Mouse (Mus musculus) heart, embryonic 11.5 days (tissue): ENCODE measurements around the gene Pisd. TPM values are rescaled to one million over a fixed set of nuclear protein-coding genes. Genes with fewer than 3 reads are reported as not detected.

Experiments used
- ATAC-seq: fragments of 200-750 bp; cut with Nextera tagmentation; replicated peaks from 2 replicates; pipeline ENCODE4 v1.8.0; 2017; ENCODE audit warnings: moderate library complexity; ENCODE audit not compliant: insufficient number of reproducible peaks, low FRiP score, low TSS enrichment
- H3K27ac ChIP-seq: fragments of 300-500 bp; sonication (generic); 2 replicates; pipeline ENCODE4 v1.5.1; 2014; ENCODE audit warnings: mild to moderate bottlenecking, low read depth, low read length
- H3K27me3 ChIP-seq: fragments of 300-500 bp; sonication (generic); 2 replicates; pipeline ENCODE4 v1.6.1; 2014; ENCODE audit warnings: mild to moderate bottlenecking, low read length, mixed read lengths; ENCODE audit not compliant: control insufficient read depth, insufficient read depth
- H3K36me3 ChIP-seq: fragments of 300-500 bp; sonication (generic); 2 replicates; pipeline ENCODE4 v1.6.1; 2014; ENCODE audit warnings: mild to moderate bottlenecking, low read length, moderate library complexity, mixed read lengths; ENCODE audit not compliant: control insufficient read depth, insufficient read depth
- H3K4me1 ChIP-seq: fragments of 300-500 bp; sonication (generic); 2 replicates; pipeline ENCODE4 v1.6.1; 2014; ENCODE audit warnings: low read length; ENCODE audit not compliant: control insufficient read depth, insufficient read depth
- H3K4me2 ChIP-seq: fragments of 300-500 bp; sonication (generic); 2 replicates; pipeline ENCODE4 v1.6.1; 2014; ENCODE audit warnings: mild to moderate bottlenecking, moderate library complexity
- H3K4me3 ChIP-seq: fragments of 300-500 bp; sonication (generic); 2 replicates; pipeline ENCODE4 v1.5.1; 2014; ENCODE audit warnings: low read depth, low read length
- H3K9ac ChIP-seq: fragments of 300-500 bp; sonication (generic); 2 replicates; pipeline ENCODE4 v1.6.1; 2014; ENCODE audit warnings: mild to moderate bottlenecking, low read depth, low read length, moderate library complexity
- H3K9me3 ChIP-seq: fragments of 300-500 bp; sonication (generic); replicated peaks from 2 replicates; pipeline ENCODE4 v1.6.1; 2016; ENCODE audit warnings: low read length; ENCODE audit not compliant: control insufficient read depth
- WGBS: fragments of 180-500 bp; shearing (Covaris S2); extraction: QIAGEN DNeasy Blood & Tissue Kit; methylation state at CpG from one replicate; pipeline ENCODE4 v1.1.7; 2014; ENCODE audit not compliant: insufficient replicate concordance; 5-methylcytosine and 5-hydroxymethylcytosine counted together
- polyA plus RNA-seq: library from polyadenylated mRNA; unstranded; fragments of >200 nt; fragmentation: Nextera tagmentation; extraction: Ambion mirVana; gene quantifications from 2 replicates; pipeline ENCODE4 v1.2.1, GENCODE M21; 2014

Pisd gene
- polyA plus RNA-seq, 1 experiment from 2014 or later: 45.5 TPM

GRCm38 (mm10) chr5:32712221-32713041 lies 73.0 kb downstream of the Pisd start:
- no peaks in the 10 kb centered on the region for H3K27me3 ChIP-seq
- H3K9me3 ChIP-seq: no peaks in the 10 kb centered on the region
- no peak overlapping the region; the same call in 1 of the 2 replicates for H3K4me2 ChIP-seq
- ATAC-seq: no peak
- H3K4me1 ChIP-seq: 0 out of 2 replicates have a peak, but pooled peaks cover 2% of the 10 kb centered on the region
- 68% methylated on average over 4 of the region's 4 CpGs for WGBS
- no peak overlapping the region for H3K4me3 ChIP-seq
- H3K36me3 ChIP-seq: no peaks in the 10 kb centered on the region
- H3K9ac ChIP-seq: no peak overlapping the region
- no peak overlapping the region for H3K27ac ChIP-seq

GRCm38 (mm10) chr5:32711485-32711884 lies 74.0 kb downstream of the Pisd start:
- 80% methylated on average over 5 of the region's 5 CpGs for WGBS
- no peak for ATAC-seq
- no peak overlapping the region for H3K27ac ChIP-seq

GRCm38 (mm10) chr5:32706226-32706780 lies 79.1 kb downstream of the Pisd start:
- Histone ChIP-seq H3K4me1 (no peaks in the 10 kb centered on the region), H3K27ac (no peak overlapping the region), H3K9me3 (no peaks in the 10 kb centered on the region), H3K4me3 (no peak overlapping the region), H3K36me3 (no peaks in the 10 kb centered on the region), H3K27me3 (no peaks in the 10 kb centered on the region), H3K9ac (no peak overlapping the region), H3K4me2 (no peak overlapping the region)
- 56% methylated on average over 2 of the region's 2 CpGs for WGBS
- no peak for ATAC-seq

More at GRCm38 (mm10) chr5:32711485-32711884, 74.0 kb downstream of the Pisd start:
- Histone ChIP-seq H3K9ac (no peak overlapping the region), H3K36me3 (no peaks in the 10 kb centered on the region), H3K4me1 (0 out of 2 replicates have a peak, but pooled peaks cover 2% of the 10 kb centered on the region), H3K4me3 (no peak overlapping the region), H3K27me3 (no peaks in the 10 kb centered on the region), H3K4me2 (no peak overlapping the region), H3K9me3 (no peaks in the 10 kb centered on the region)

GRCm38 (mm10) chr5:32697208-32697867 lies 88.1 kb downstream of the Pisd start:
- no peak overlapping the region for H3K4me2 ChIP-seq
- no peaks in the 10 kb centered on the region for H3K36me3 ChIP-seq
- no peak overlapping the region for H3K9ac ChIP-seq
- no peak overlapping the region for H3K4me3 ChIP-seq
- H3K4me1 ChIP-seq: no peaks in the 10 kb centered on the region
- no peaks in the 10 kb centered on the region for H3K27me3 ChIP-seq
- ATAC-seq: no peak
- H3K9me3 ChIP-seq: no peaks in the 10 kb centered on the region
- no peak overlapping the region for H3K27ac ChIP-seq
- 73% methylated on average over 5 of the region's 5 CpGs for WGBS

GRCm38 (mm10) chr5:32693411-32693810 lies 92.0 kb downstream of the Pisd start:
- no peaks in the 10 kb centered on the region for H3K36me3 ChIP-seq
- no peak for ATAC-seq
- no peak overlapping the region for H3K4me3 ChIP-seq
- no peak overlapping the region for H3K27ac ChIP-seq
- no peaks in the 10 kb centered on the region for H3K9me3 ChIP-seq
- no peaks in the 10 kb centered on the region for H3K4me1 ChIP-seq
- no peak overlapping the region for H3K4me2 ChIP-seq
- no peaks in the 10 kb centered on the region for H3K27me3 ChIP-seq
- H3K9ac ChIP-seq: no peak overlapping the region
- WGBS: 46% methylated on average over 2 of the region's 2 CpGs

Other genes starting within 250 kb of the Pisd start
- gene Yes1, start 174.5 kb downstream of the Pisd start, polyA plus RNA-seq: 26.2 and 27.4 TPM in 2 replicates
- gene Gm20671, start 41.5 kb upstream of the Pisd start, polyA plus RNA-seq: not detected in 2 replicates
- gene Prr14l, start 68.6 kb upstream of the Pisd start, polyA plus RNA-seq: 9.0 and 11.5 TPM in 2 replicates
- 18.2 and 20.8 TPM in 2 replicates for gene Depdc5, start 78.1 kb upstream of the Pisd start, polyA plus RNA-seq
- gene Ywhah, start 233.2 kb upstream of the Pisd start, polyA plus RNA-seq: 449 and 491 TPM in 2 replicates